28 mouse cellular contexts compared by ENCODE assay signal in genomic region chr16:31803644-31804043, GRCm38 (mm10).
DNase-seq lines count a peak whose midpoint lies in the region; ATAC-seq and TF ChIP-seq lines count a peak whose summit lies in the region.
"Had no signal": no experiment of that assay in that cellular context is flagged by ENCODE, and none has a peak within 500 bp of the region (broad histone marks: within the 10 kb centered on the region; RNA-seq: fewer than 3 reads in every experiment).

No protein-coding gene starts in this region.

- no peak overlapping the region for H3K27ac ChIP-seq in CH12.LX (ENCODE audit: insufficient read depth, low read depth)
- H3K27ac ChIP-seq: forebrain, embryonic 10.5 days; forebrain, embryonic 13.5 days; heart, embryonic 15.5 days; hindbrain, embryonic 12.5 days; hindbrain, embryonic 15.5 days had no signal

- TF ChIP-seq CTCF in CH12.LX (conservative IDR thresholded peaks at IDR 0.05 in 1 of 2, IDR thresholded peaks at IDR 0.05 in 1 of 2; ENCODE audit: low read depth in 2 of 2, low read length in 2 of 2): no peak

- H3K4me2 ChIP-seq in CH12.LX (ENCODE audit: insufficient read depth, low read depth, poor library complexity, severe bottlenecking): peak overlapping the region; percentile 99
- H3K4me2 ChIP-seq: forebrain, embryonic 13.5 days; heart, embryonic 12.5 days; heart, embryonic 15.5 days; hindbrain, embryonic 12.5 days; hindbrain, embryonic 15.5 days had no signal

- no peak for TF ChIP-seq POLR2A in CH12.LX (IDR thresholded peaks at IDR 0.05; ENCODE audit: low read depth, low read length)

- H3K9me3 ChIP-seq in CH12.LX (replicated peaks; ENCODE audit: low read length): no peaks in the 10 kb centered on the region
- H3K9me3 ChIP-seq: forebrain, embryonic 10.5 days; forebrain, embryonic 13.5 days; G1E; heart, embryonic 12.5 days; heart, embryonic 15.5 days; hindbrain, embryonic 12.5 days; hindbrain, embryonic 15.5 days had no signal

- no peak for TF ChIP-seq RAD21 in CH12.LX (IDR thresholded peaks at IDR 0.05; ENCODE audit: low read depth, low read length)

- H3K79me2 ChIP-seq in CH12.LX (replicated peaks; ENCODE audit: control insufficient read depth, extremely low read depth, insufficient read depth, poor library complexity, severe bottlenecking): no peaks in the 10 kb centered on the region

- peaks cover 0 to 20% of the 10 kb centered on the region in 2 experiments; a peak in 1 of 4 replicates for H3K4me1 ChIP-seq in CH12.LX (ENCODE audit: control insufficient read depth in 1 of 2, insufficient read depth in 2 of 2)
- H3K4me1 ChIP-seq: forebrain, embryonic 10.5 days; forebrain, embryonic 13.5 days; heart, embryonic 12.5 days; heart, embryonic 15.5 days; hindbrain, embryonic 12.5 days; hindbrain, embryonic 15.5 days had no signal

- peak overlapping the region; percentile 70 for H3K9ac ChIP-seq in CH12.LX (ENCODE audit: insufficient read depth, low read depth)
- H3K9ac ChIP-seq: forebrain, embryonic 13.5 days; heart, embryonic 12.5 days; heart, embryonic 15.5 days; hindbrain, embryonic 12.5 days; hindbrain, embryonic 15.5 days had no signal

- dilution Hi-C loops in CH12.LX (cut with MboI; ENCODE audit: extremely low pct_ligation_motif_present, extremely low pct_unique_long_range_greater_than_20kb, low sequenced_read_pairs): no loop called here

- peak; percentile 41; the same call in 1 of the 2 replicates for TF ChIP-seq EP300 in CH12.LX (IDR thresholded peaks at IDR 0.05; ENCODE audit: low read length)

- no peaks in the 10 kb centered on the region for H3K27me3 ChIP-seq in CH12.LX (replicated peaks)
- H3K27me3 ChIP-seq: forebrain, embryonic 13.5 days; heart, embryonic 12.5 days; heart, embryonic 15.5 days; hindbrain, embryonic 12.5 days; hindbrain, embryonic 15.5 days; Patski had no signal

- DNase-seq in 416B (ENCODE audit: low read depth): peak; percentile 80
- DNase-seq in CH12.LX (ENCODE audit: extremely low read depth): peak; percentile 47
- no peak for DNase-seq in kidney, adult 8-10 months
- DNase-seq in left cerebral cortex, adult 11 months (ENCODE audit: low spot score): no peak
- DNase-seq in adrenal gland, adult 18-20 months (ENCODE audit: low spot score in 2 of 2): no peak
- DNase-seq: adrenal gland, adult 2 months; adrenal gland, postnatal 14 days; cerebellum, adult 11 months; cerebellum, adult 2 months; cerebellum, adult 9-11 months; cerebellum, postnatal 25 days; embryo, embryonic 11 days; gastrocnemius, postnatal 10 days; gastrocnemius, postnatal 36 days; heart, adult 11 months; heart, postnatal 10 days; heart, postnatal 36 days had no signal

- H3K36me3 ChIP-seq in CH12.LX (replicated peaks in 1 of 2; ENCODE audit: control insufficient read depth in 1 of 2, insufficient read depth in 1 of 2, low read length in 1 of 2): peaks cover 3 to 52% of the 10 kb centered on the region in 2 experiments

- in situ Hi-C loops in CH12.LX (cut with MboI; ENCODE audit: low pct_ligation_motif_present, low pct_unique_long_range_greater_than_20kb, low sequenced_read_pairs): no loop called here

- ATAC-seq in hematopoietic stem cell, adult 5-6 weeks (replicated peaks in 1 of 2; ENCODE audit: insufficient read depth in 1 of 2, low FRiP score in 2 of 2, low TSS enrichment in 1 of 2, low read depth in 1 of 2, poor library complexity in 2 of 2, severe bottlenecking in 2 of 2): peak; percentile 32 to 56; a peak in 1 of 4 replicates
- ATAC-seq in megakaryocyte progenitor cell, adult 5-6 weeks (replicated peaks; ENCODE audit: poor library complexity): peak; percentile 80
- ATAC-seq: forebrain, embryonic 13.5 days; forebrain, embryonic 16.5 days; Patski had no signal

- peak overlapping the region in 1 of 3 experiments; percentile 3 for H3K4me3 ChIP-seq in CH12.LX (replicated peaks in 1 of 3; ENCODE audit: low read depth in 2 of 3, low read length in 2 of 3, poor library complexity in 1 of 3)
- H3K4me3 ChIP-seq: forebrain, embryonic 10.5 days; forebrain, embryonic 13.5 days; heart, embryonic 12.5 days; heart, embryonic 15.5 days; hindbrain, embryonic 12.5 days; hindbrain, embryonic 15.5 days had no signal

TF ChIP-seq in CH12.LX, 34 proteins besides CTCF, POLR2A, EP300 and RAD21:
- TF ChIP-seq IRF4 (IDR thresholded peaks at IDR 0.05; ENCODE audit: low read depth, low read length) (peak; percentile 55; the same call in 1 of the 2 replicates), SMC3 (IDR thresholded peaks at IDR 0.05; ENCODE audit: low read depth, low read length) (peak; percentile 13; the same call in 1 of the 2 replicates), MAFK (IDR thresholded peaks at IDR 0.05; ENCODE audit: insufficient replicate concordance, low read length) (no peak), TBP (conservative IDR thresholded peaks at IDR 0.05; ENCODE audit: low read depth, low read length) (0 out of 2 replicates have a peak, but pooled peaks have one; percentile 35), NELFE (IDR thresholded peaks at IDR 0.05; ENCODE audit: low read depth, low read length) (no peak), RCOR1 (conservative IDR thresholded peaks at IDR 0.05; ENCODE audit: low read depth, low read length) (no peak), ELF1 (IDR thresholded peaks at IDR 0.05; ENCODE audit: low read depth, low read length) (peak; percentile 27; the same call in 1 of the 2 replicates), TCF12 (IDR thresholded peaks at IDR 0.05; ENCODE audit: low read depth, low read length) (peak; percentile 21; the same call in 1 of the 2 replicates), BHLHE40 (IDR thresholded peaks at IDR 0.05; ENCODE audit: low read depth, low read length) (0 out of 2 replicates have a peak, but pooled peaks have one; percentile 18), JUN (IDR thresholded peaks at IDR 0.05; ENCODE audit: insufficient read depth, low read depth, low read length) (0 out of 2 replicates have a peak, but pooled peaks have one; percentile 6), SIN3A (IDR thresholded peaks at IDR 0.05; ENCODE audit: low read length) (0 out of 2 replicates have a peak, but pooled peaks have one; percentile 45), MEF2A (IDR thresholded peaks at IDR 0.05; ENCODE audit: borderline replicate concordance, low read depth, low read length) (0 out of 2 replicates have a peak, but pooled peaks have one; percentile 22), ZMIZ1 (IDR thresholded peaks at IDR 0.05; ENCODE audit: low read depth, low read length) (no peak)
TF ChIP-seq in CH12.LX: peak in this region for 9.

Comparison
In these comparisons a context has a peak if more than half of its experiments do, and no peak if none do; other contexts are left out.
1. DNase-seq: peak in 416B (single experiment) and CH12.LX (single experiment); none in kidney, adult 8-10 months (0 of 2), left cerebral cortex, adult 11 months (single experiment) and adrenal gland, adult 18-20 months (0 of 2).